ENCODE assay signal across 7 mouse cellular contexts in the genomic region with DNA sequence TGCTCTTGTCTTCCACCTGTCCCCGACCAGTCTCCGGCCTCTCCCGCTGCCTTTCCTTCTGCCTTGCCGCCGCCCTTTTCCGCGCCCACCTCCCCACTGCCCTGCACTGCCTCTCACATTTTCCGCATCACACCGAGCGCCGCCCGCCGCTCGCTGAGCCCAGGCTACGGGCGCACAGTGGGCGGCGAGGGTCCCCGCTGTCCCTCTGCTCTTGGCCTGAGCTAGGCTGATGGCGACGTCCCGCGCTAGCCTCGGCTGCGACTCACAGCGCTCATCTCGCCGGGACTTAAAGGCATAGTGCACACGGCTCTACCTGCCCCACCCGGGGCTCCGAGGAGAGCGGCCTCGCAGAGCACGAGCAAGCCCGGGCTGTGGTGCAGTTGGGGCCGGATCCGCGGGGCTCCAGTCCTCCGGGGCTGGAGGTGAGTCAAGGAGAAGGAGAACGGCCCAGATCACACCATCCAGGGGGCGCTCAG. TPM values are rescaled to one million over a fixed set of nuclear protein-coding genes. Genes with fewer than 3 reads are reported as not detected.
DNase-seq lines count a peak whose midpoint lies in the region; ATAC-seq and TF ChIP-seq lines count a peak whose summit lies in the region.

No protein-coding gene starts in this region.

- H3K9me3 ChIP-seq in forebrain, embryonic 13.5 days (replicated peaks) = no peaks in the 10 kb centered on the region
- no peaks in the 10 kb centered on the region for H3K9me3 ChIP-seq in limb, embryonic 15.5 days

- DNase-seq in left cerebral cortex, adult 18-20 months (ENCODE audit: low spot score in 2 of 2) = peak; percentile 43 to 51
- no peak for DNase-seq in left cerebral cortex, adult 9 months (ENCODE audit: low spot score in 2 of 2)
- DNase-seq in cerebellum, adult 2 months = peak; percentile 65 to 74
- no peak for DNase-seq in urinary bladder, postnatal 14 days (ENCODE audit: low spot score)

- TF ChIP-seq POLR2A in cerebellum, adult 2 months (IDR thresholded peaks at IDR 0.05; ENCODE audit: borderline replicate concordance, insufficient read depth, low read length) = peak; percentile 51; the same call in 1 of the 2 replicates
- no peak for TF ChIP-seq POLR2A in small intestine, adult 2 months (IDR thresholded peaks at IDR 0.05; ENCODE audit: low read depth, low read length)

- ATAC-seq in forebrain, embryonic 13.5 days = peak; percentile 62
- no peak; the same call in 1 of the 2 replicates for ATAC-seq in limb, embryonic 15.5 days (ENCODE audit: insufficient number of reproducible peaks, low FRiP score, low TSS enrichment, low read depth)

- peak overlapping the region; percentile 82 for H3K4me2 ChIP-seq in forebrain, embryonic 13.5 days
- peak overlapping the region; percentile 99 for H3K4me2 ChIP-seq in limb, embryonic 15.5 days

- H3K9ac ChIP-seq in forebrain, embryonic 13.5 days = peak overlapping the region; percentile 65
- 0 out of 2 replicates have a peak overlapping the region, but pooled peaks have one; percentile 14 for H3K9ac ChIP-seq in limb, embryonic 15.5 days

- peak overlapping the region; percentile 80 for H3K4me3 ChIP-seq in cerebellum, adult 2 months (replicated peaks; ENCODE audit: insufficient read depth, low read depth, low read length)
- peak overlapping the region; percentile 53 for H3K4me3 ChIP-seq in forebrain, embryonic 13.5 days
- H3K4me3 ChIP-seq in limb, embryonic 15.5 days = peak overlapping the region; percentile 50
- H3K4me3 ChIP-seq in small intestine, adult 2 months (ENCODE audit: low read depth, low read length) = peak overlapping the region; percentile 18; the same call in 1 of the 2 replicates

- H3K27me3 ChIP-seq in cerebellum, adult 2 months (ENCODE audit: control insufficient read depth, insufficient read depth, low read length) = no peaks in the 10 kb centered on the region
- H3K27me3 ChIP-seq in forebrain, embryonic 13.5 days = peaks cover 92% of the 10 kb centered on the region
- H3K27me3 ChIP-seq in limb, embryonic 15.5 days = peaks cover 86% of the 10 kb centered on the region
- H3K27me3 ChIP-seq in small intestine, adult 2 months (ENCODE audit: control insufficient read depth, insufficient read depth, low read length) = peaks cover 25% of the 10 kb centered on the region

- under 1% methylated on average over 41 of the region's 41 CpGs for WGBS in cerebellum, adult 2 months
- under 1% methylated on average over 41 of the region's 41 CpGs for WGBS in forebrain, embryonic 13.5 days
- under 1% methylated on average over 41 of the region's 41 CpGs for WGBS in limb, embryonic 15.5 days
- 2% methylated on average over 39 of the region's 41 CpGs for WGBS in small intestine, adult 2 months

- H3K36me3 ChIP-seq in forebrain, embryonic 13.5 days (ENCODE audit: poor library complexity, severe bottlenecking) = no peaks in the 10 kb centered on the region
- no peaks in the 10 kb centered on the region for H3K36me3 ChIP-seq in limb, embryonic 15.5 days
- H3K36me3 ChIP-seq in small intestine, adult 2 months (ENCODE audit: control insufficient read depth, insufficient read depth, low read length) = no peaks in the 10 kb centered on the region

- peaks cover 10% of the 10 kb centered on the region for H3K4me1 ChIP-seq in cerebellum, adult 2 months (ENCODE audit: control insufficient read depth, insufficient read depth, low read length)
- peaks cover 22% of the 10 kb centered on the region for H3K4me1 ChIP-seq in forebrain, embryonic 13.5 days
- peaks cover 20% of the 10 kb centered on the region for H3K4me1 ChIP-seq in limb, embryonic 15.5 days
- 0 out of 2 replicates have a peak, but pooled peaks cover 3% of the 10 kb centered on the region for H3K4me1 ChIP-seq in small intestine, adult 2 months (ENCODE audit: control insufficient read depth, insufficient read depth, insufficient read length, low read length)

- peak overlapping the region; percentile 73 for H3K27ac ChIP-seq in cerebellum, adult 2 months (ENCODE audit: insufficient read depth, low read length)
- no peak overlapping the region for H3K27ac ChIP-seq in forebrain, embryonic 13.5 days
- no peak overlapping the region for H3K27ac ChIP-seq in limb, embryonic 15.5 days
- no peak overlapping the region for H3K27ac ChIP-seq in small intestine, adult 2 months (ENCODE audit: insufficient read depth, low read depth, low read length)

- TF ChIP-seq CTCF in cerebellum, adult 2 months (IDR thresholded peaks at IDR 0.05; ENCODE audit: borderline replicate concordance, insufficient read depth, low read depth, low read length) = no peak
- TF ChIP-seq CTCF in small intestine, adult 2 months (IDR thresholded peaks at IDR 0.05; ENCODE audit: extremely low read depth, insufficient read length, insufficient replicate concordance, low read depth, low read length) = no peak

RNA-seq across cellular contexts. Expression of a gene that starts 0.4 kb away (rescaled TPM):
- 100 to 1,000 TPM; 440 to 456 TPM for total RNA-seq in left cerebral cortex, adult 18-20 months (2021)
- polyA plus RNA-seq in cerebellum, adult 2 months (2012; rRNA removed) = 85.1 and 88.3 TPM in 2 replicates
- 10.9 and 13.7 TPM in 2 replicates for polyA plus RNA-seq in forebrain, embryonic 13.5 days (2015; fragmentation: Nextera tagmentation; extraction: Ambion mirVana)
- 3.6 and 4.5 TPM in 2 replicates for polyA plus RNA-seq in limb, embryonic 15.5 days (2015; fragmentation: Nextera tagmentation; extraction: Ambion mirVana)
- polyA plus RNA-seq in small intestine, adult 2 months (2012; rRNA removed) = 0.38 and 0.39 TPM in 2 replicates

Comparison
In these comparisons a context has a peak if more than half of its experiments do, and no peak if none do; other contexts are left out.
1. DNase-seq: peak in left cerebral cortex, adult 18-20 months (2 of 2) and cerebellum, adult 2 months (2 of 2); none in left cerebral cortex, adult 9 months (0 of 2) and urinary bladder, postnatal 14 days (single experiment).
2. H3K4me3 ChIP-seq: peak in every context shown above with its lines; median percentile 80 in cerebellum, adult 2 months; 53 in forebrain, embryonic 13.5 days; 50 in limb, embryonic 15.5 days; 18 in small intestine, adult 2 months.